Mouse (Mus musculus): ENCODE results near the gene Rasl2-9. TPM values are rescaled to one million over a fixed set of nuclear protein-coding genes. Genes with fewer than 3 reads are reported as not detected.

The Rasl2-9 gene
- polyA plus RNA-seq, 1 experiment from 2014 or later = 0.42 TPM

DNA sequence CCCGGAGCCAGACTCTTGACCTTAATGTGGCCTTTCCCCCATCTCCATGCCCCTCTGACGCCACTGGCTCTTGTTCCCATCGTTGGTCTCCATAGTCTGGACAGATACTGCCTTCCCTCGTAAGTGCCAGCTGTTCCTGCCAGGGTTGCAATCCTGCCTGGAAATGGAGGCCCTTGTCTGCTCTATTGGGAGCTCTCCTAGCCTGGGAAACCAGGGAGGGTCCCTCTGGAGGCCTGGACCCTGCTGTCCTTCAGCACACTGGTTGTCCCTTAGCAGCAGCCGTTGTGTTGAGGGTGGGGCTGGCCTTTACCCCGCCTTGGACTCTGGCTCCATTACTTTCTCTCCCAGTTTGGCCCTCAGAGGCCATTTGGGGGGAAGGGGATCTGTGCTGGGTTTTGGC lies 33.4 kb downstream of the Rasl2-9 start:
- DNase-seq = no peak
- no peak for TF ChIP-seq EP300 (IDR thresholded peaks at IDR 0.05; ENCODE audit: low read depth)
- no peak for TF ChIP-seq CTCF (IDR thresholded peaks at IDR 0.05; ENCODE audit: low read depth)
- Histone ChIP-seq H3K27me3 (ENCODE audit: insufficient read depth, low read length) (no peaks in the 10 kb centered on the region), H3K4me1 (ENCODE audit: insufficient read depth) (peaks cover 12% of the 10 kb centered on the region), H3K4me2 (ENCODE audit: low read depth, low read length) (no peak overlapping the region), H3K9me3 (ENCODE audit: low read length) (no peaks in the 10 kb centered on the region), H3K27ac (ENCODE audit: low read depth) (no peak overlapping the region), H3K4me3 (ENCODE audit: low read depth, low read length) (no peak overlapping the region), H3K9ac (replicated peaks) (no peak overlapping the region), H3K36me3 (replicated peaks; ENCODE audit: insufficient read depth, low read length) (peaks cover 83% of the 10 kb centered on the region)
- no peak for ATAC-seq
- 91% methylated on average over 6 of the region's 6 CpGs for WGBS (ENCODE audit: insufficient replicate concordance)

DNA sequence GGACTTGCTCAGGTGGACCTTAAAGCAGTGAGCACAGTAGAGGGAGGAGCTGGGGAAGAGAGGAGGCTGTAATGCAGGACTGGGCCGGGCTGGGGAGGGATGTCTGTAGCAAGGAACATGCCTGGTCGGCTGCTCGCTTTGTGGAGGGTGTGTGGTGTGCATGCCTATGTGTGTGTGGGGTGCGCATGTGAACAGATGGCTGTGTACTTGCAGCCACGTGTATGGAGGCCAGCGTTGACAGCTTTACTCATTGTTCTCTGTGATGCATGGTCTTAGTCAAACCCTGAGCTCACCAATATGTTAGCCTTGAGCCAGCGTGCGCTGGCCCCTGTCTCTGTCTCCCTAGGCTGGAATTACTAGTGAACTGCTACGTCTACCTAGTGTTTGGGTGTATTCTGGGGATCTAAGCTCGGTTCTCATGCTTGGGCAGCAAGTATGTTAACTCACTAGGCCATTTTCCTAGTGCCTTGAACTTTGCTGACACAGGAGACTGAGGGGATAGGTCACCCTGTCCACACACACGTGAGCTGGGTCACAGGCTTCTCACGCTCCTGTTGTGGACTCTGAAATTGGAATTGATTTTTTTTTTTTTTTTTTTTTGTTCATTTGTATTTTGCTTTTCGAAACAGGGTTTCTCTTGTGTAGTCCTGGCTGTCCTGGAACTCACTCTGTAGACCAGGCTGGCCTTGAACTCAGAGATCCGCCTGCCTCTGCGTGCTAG lies 34.6 kb downstream of the Rasl2-9 start:
- peak overlapping the region; percentile 60; the same call in 1 of the 2 replicates for H3K27ac ChIP-seq (ENCODE audit: low read depth)
- peaks cover 12% of the 10 kb centered on the region for H3K4me1 ChIP-seq (ENCODE audit: insufficient read depth)
- H3K36me3 ChIP-seq (replicated peaks; ENCODE audit: insufficient read depth, low read length) = peaks cover 84% of the 10 kb centered on the region
- no peak overlapping the region for H3K4me3 ChIP-seq (ENCODE audit: low read depth, low read length)
- DNase-seq (no peak), ATAC-seq (peak; percentile 82)
- H3K9me3 ChIP-seq (ENCODE audit: low read length) = no peaks in the 10 kb centered on the region
- no peaks in the 10 kb centered on the region for H3K27me3 ChIP-seq (ENCODE audit: insufficient read depth, low read length)
- H3K4me2 ChIP-seq (ENCODE audit: low read depth, low read length) = no peak overlapping the region
- no peak overlapping the region; the same call in 1 of the 2 replicates for H3K9ac ChIP-seq (replicated peaks)
- WGBS (ENCODE audit: insufficient replicate concordance) = 82% methylated on average over 15 of the region's 15 CpGs
- no peak for TF ChIP-seq EP300 (IDR thresholded peaks at IDR 0.05; ENCODE audit: low read depth)
- no peak for TF ChIP-seq CTCF (IDR thresholded peaks at IDR 0.05; ENCODE audit: low read depth)

DNA sequence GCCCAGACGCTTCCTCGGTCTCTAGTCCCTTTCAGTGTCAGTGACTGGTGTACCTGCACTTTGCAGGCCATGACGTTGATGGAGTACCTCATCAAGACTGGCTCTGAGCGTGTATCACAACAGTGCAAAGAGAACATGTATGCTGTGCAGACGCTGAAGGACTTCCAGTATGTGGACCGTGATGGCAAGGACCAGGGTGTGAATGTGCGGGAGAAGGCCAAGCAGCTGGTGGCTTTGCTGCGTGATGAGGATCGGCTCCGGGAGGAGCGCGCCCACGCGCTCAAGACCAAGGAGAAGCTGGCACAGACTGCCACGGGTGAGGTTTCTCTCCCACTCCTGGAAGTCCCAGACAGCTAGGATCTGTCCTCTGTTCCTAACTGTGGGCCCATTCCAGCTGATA lies 35.9 kb downstream of the Rasl2-9 start:
- Histone ChIP-seq H3K27me3 (ENCODE audit: insufficient read depth, low read length) (no peaks in the 10 kb centered on the region), H3K27ac (ENCODE audit: low read depth) (no peak overlapping the region), H3K4me2 (ENCODE audit: low read depth, low read length) (no peak overlapping the region), H3K9me3 (ENCODE audit: low read length) (no peaks in the 10 kb centered on the region), H3K4me3 (ENCODE audit: low read depth, low read length) (no peak overlapping the region), H3K9ac (replicated peaks) (no peak overlapping the region), H3K4me1 (ENCODE audit: insufficient read depth) (peaks cover 16% of the 10 kb centered on the region), H3K36me3 (replicated peaks; ENCODE audit: insufficient read depth, low read length) (peaks cover 83% of the 10 kb centered on the region)
- WGBS (ENCODE audit: insufficient replicate concordance) = 93% methylated on average over 15 of the region's 15 CpGs
- TF ChIP-seq CTCF (IDR thresholded peaks at IDR 0.05; ENCODE audit: low read depth) = no peak
- TF ChIP-seq EP300 (IDR thresholded peaks at IDR 0.05; ENCODE audit: low read depth) = no peak
- DNase-seq (peak; percentile 9), ATAC-seq (no peak)

DNA sequence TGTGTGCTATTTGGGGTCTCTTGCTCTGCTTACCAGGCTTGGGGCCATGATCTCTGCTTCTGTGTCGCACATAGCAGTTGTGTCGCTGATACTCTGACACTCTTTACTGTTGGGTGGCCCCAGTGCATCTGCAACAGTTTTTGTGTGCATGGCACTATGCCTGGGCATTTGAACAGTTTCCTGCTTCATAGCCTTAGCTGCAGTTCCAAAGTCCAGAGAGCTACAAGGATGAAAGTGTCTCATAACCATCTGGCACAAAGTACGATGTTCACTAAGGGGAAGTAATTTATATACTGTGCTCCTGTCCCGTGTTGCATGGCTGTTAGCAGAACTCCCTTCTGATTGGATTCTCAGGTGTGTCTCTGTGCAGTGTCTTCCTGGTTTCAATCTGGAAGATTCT lies 37.9 kb downstream of the Rasl2-9 start:
- ATAC-seq = no peak
- H3K27ac ChIP-seq (ENCODE audit: low read depth) = no peak overlapping the region
- H3K4me1 ChIP-seq (ENCODE audit: insufficient read depth) = peaks cover 31% of the 10 kb centered on the region
- peaks cover 78% of the 10 kb centered on the region for H3K36me3 ChIP-seq (replicated peaks; ENCODE audit: insufficient read depth, low read length)
- TF ChIP-seq CTCF (IDR thresholded peaks at IDR 0.05; ENCODE audit: low read depth) (no peak), EP300 (IDR thresholded peaks at IDR 0.05; ENCODE audit: low read depth) (no peak)
- WGBS (ENCODE audit: insufficient replicate concordance) = 63% methylated on average over 4 of the region's 4 CpGs
- peak; percentile 9 for DNase-seq
- no peaks in the 10 kb centered on the region for H3K9me3 ChIP-seq (ENCODE audit: low read length)
- H3K4me2 ChIP-seq (ENCODE audit: low read depth, low read length) = no peak overlapping the region
- H3K4me3 ChIP-seq (ENCODE audit: low read depth, low read length) = no peak overlapping the region
- no peak overlapping the region for H3K9ac ChIP-seq (replicated peaks)
- H3K27me3 ChIP-seq (ENCODE audit: insufficient read depth, low read length) = no peaks in the 10 kb centered on the region

DNA sequence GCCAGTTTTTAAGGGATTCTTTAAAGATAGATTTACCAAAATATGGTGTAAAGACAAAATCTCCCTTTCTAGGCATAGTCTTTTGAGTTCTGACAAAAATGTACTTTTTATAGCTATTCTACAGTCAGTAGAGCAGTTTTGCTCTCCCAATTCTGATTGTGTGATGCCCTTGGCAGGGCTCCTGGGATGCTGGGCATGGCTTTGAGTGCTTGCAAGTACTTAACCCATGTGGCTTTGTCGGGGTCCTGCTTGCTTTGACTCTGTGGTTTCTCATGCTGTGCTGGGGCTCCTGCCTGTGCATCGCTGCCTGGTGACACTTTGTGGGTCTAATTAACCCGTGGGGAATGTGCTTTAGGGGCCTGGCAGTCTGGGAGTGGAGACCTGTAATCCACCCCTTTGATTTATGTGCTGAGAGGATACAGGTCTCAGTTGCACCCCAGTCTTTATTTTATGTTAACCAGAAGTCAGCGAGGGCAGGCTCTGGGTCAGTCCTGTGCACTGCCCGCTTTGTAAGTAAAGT lies 38.8 kb downstream of the Rasl2-9 start:
- Histone ChIP-seq H3K9me3 (ENCODE audit: low read length) (no peaks in the 10 kb centered on the region), H3K36me3 (replicated peaks; ENCODE audit: insufficient read depth, low read length) (peaks cover 70% of the 10 kb centered on the region), H3K4me2 (ENCODE audit: low read depth, low read length) (no peak overlapping the region), H3K4me3 (ENCODE audit: low read depth, low read length) (no peak overlapping the region), H3K27ac (ENCODE audit: low read depth) (no peak overlapping the region), H3K27me3 (ENCODE audit: insufficient read depth, low read length) (no peaks in the 10 kb centered on the region), H3K4me1 (ENCODE audit: insufficient read depth) (peaks cover 33% of the 10 kb centered on the region), H3K9ac (replicated peaks) (no peak overlapping the region)
- DNase-seq (no peak), ATAC-seq (no peak)
- TF ChIP-seq EP300 (IDR thresholded peaks at IDR 0.05; ENCODE audit: low read depth) (no peak), CTCF (IDR thresholded peaks at IDR 0.05; ENCODE audit: low read depth) (no peak)
- 85% methylated on average over 5 of the region's 5 CpGs for WGBS (ENCODE audit: insufficient replicate concordance)

DNA sequence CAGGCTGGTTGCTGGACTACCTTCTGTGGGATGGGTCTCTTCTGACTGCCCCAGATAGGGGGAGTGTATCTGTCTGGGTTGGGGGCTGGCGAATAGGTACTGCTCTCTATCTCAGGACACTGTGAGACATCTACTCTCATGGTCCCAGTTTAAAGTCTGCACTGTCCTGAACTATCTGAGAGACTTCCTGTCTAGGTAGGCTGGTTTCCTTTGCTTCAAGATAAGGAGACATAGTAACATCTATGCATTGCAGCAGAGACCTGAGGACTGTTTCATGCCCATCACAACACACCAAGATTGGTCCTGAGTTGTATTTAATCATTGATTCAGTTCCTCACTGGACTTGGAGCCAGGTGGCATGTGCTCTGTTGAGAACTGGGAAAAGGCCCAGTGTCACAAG lies 40.2 kb downstream of the Rasl2-9 start:
- H3K36me3 ChIP-seq (replicated peaks; ENCODE audit: insufficient read depth, low read length) = peaks cover 55% of the 10 kb centered on the region
- ATAC-seq (no peak), DNase-seq (no peak)
- no peaks in the 10 kb centered on the region for H3K27me3 ChIP-seq (ENCODE audit: insufficient read depth, low read length)
- H3K9me3 ChIP-seq (ENCODE audit: low read length) = no peaks in the 10 kb centered on the region
- no peak overlapping the region for H3K9ac ChIP-seq (replicated peaks)
- TF ChIP-seq EP300 (IDR thresholded peaks at IDR 0.05; ENCODE audit: low read depth) = no peak
- no peak for TF ChIP-seq CTCF (IDR thresholded peaks at IDR 0.05; ENCODE audit: low read depth)
- H3K4me1 ChIP-seq (ENCODE audit: insufficient read depth) = peaks cover 34% of the 10 kb centered on the region
- no peak overlapping the region for H3K4me2 ChIP-seq (ENCODE audit: low read depth, low read length)
- WGBS (ENCODE audit: insufficient replicate concordance) = 53% methylated on average over 1 of the region's 1 CpGs
- no peak overlapping the region for H3K27ac ChIP-seq (ENCODE audit: low read depth)
- H3K4me3 ChIP-seq (ENCODE audit: low read depth, low read length) = no peak overlapping the region
